Mouse (Mus musculus) thymus, adult 2 months (tissue): ENCODE measurements around the gene Tmem121.

ENCODE experiments used
- CTCF ChIP-seq: fragments of 200-500 bp; IDR thresholded peaks from 2 replicates; pipeline ENCODE4 v1.5.1; 2012; ENCODE audit warnings: mild to moderate bottlenecking, control low read depth, low read length, moderate library complexity, borderline replicate concordance; ENCODE audit not compliant: control insufficient read depth, poor library complexity, insufficient read depth; ENCODE audit errors: extremely low read depth
- POLR2A ChIP-seq: fragments of 200-500 bp; IDR thresholded peaks from 2 replicates; pipeline ENCODE4 v1.6.1; 2012; ENCODE audit warnings: mild to moderate bottlenecking, low read length, control low read depth, moderate library complexity; ENCODE audit not compliant: control insufficient read depth, poor library complexity, insufficient read depth; ENCODE audit errors: extremely low read depth

- TF ChIP-seq POLR2A (no peak), CTCF (no peak)
Observed at GRCm38 (mm10) chr12:113224687-113225091, 39.0 kb downstream of the Tmem121 start.
